Mouse (Mus musculus) myocyte (in vitro differentiated cells): ENCODE results near the gene Zbtb20. TPM values are rescaled to one million over a fixed set of nuclear protein-coding genes. Genes with fewer than 3 reads are reported as not detected.
"Not testable (repeated sequence)": the region's sequence is repeated elsewhere in the genome, so short reads cannot be mapped to it uniquely, and the experiment has no call there.

ENCODE experiments used
- H3K27me3 ChIP-seq: one replicate; pipeline ENCODE4 v1.6.1; 2011; ENCODE audit not compliant: control insufficient read depth, insufficient read depth, insufficient read length
- H3K36me3 ChIP-seq: one replicate; pipeline ENCODE4 v1.6.1; 2011; ENCODE audit not compliant: control insufficient read depth, insufficient read depth
- H3K4me2 ChIP-seq: one replicate; pipeline ENCODE4 v1.6.1; 2011; ENCODE audit warnings: low read depth, control low read depth
- H3K4me3 ChIP-seq: one replicate; pipeline ENCODE4 v1.5.1; 2011; ENCODE audit warnings: mild to moderate bottlenecking, control low read depth, moderate library complexity
- H3K79me2 ChIP-seq: one replicate; pipeline ENCODE4 v1.6.1; 2011; ENCODE audit not compliant: control insufficient read depth, insufficient read depth
- H3ac ChIP-seq: one replicate; pipeline ENCODE4 v1.6.1; 2011; ENCODE audit not compliant: control insufficient read depth, insufficient read length
- CEBPB ChIP-seq: IDR thresholded peaks from 2 replicates; pipeline ENCODE4 v1.6.1; 2011; ENCODE audit warnings: mild to moderate bottlenecking, moderate library complexity; ENCODE audit not compliant: poor library complexity, insufficient read depth, severe bottlenecking
- E2F4 ChIP-seq: IDR thresholded peaks from one replicate; pipeline ENCODE4 v1.6.1; 2011; ENCODE audit warnings: mild to moderate bottlenecking, control low read depth, moderate library complexity; ENCODE audit not compliant: insufficient read depth
- MAX ChIP-seq: IDR thresholded peaks from one replicate; pipeline ENCODE4 v1.6.1; 2011; ENCODE audit warnings: low read depth, mild to moderate bottlenecking, control low read depth
- MYOD1 ChIP-seq, 3 experiments: IDR thresholded peaks; one replicate each; pipeline ENCODE4 v1.6.1; 2011; ENCODE audit warnings: control low read depth in 2 of 3, low read depth in 2 of 3, mild to moderate bottlenecking in 2 of 3, moderate library complexity in 1 of 3; ENCODE audit not compliant: insufficient read length in 2 of 3, control insufficient read depth in 1 of 3
- MYOG ChIP-seq, 3 experiments: IDR thresholded peaks; one replicate each; pipeline ENCODE4 v1.6.1; 2011; ENCODE audit warnings: control low read depth in 2 of 3, low read depth in 2 of 3, mild to moderate bottlenecking in 2 of 3; ENCODE audit not compliant: insufficient read length in 2 of 3, control insufficient read depth in 1 of 3, insufficient read depth in 1 of 3
- POLR2A ChIP-seq: IDR thresholded peaks from one replicate; pipeline ENCODE4 v1.6.1; 2011; ENCODE audit warnings: low read depth, mild to moderate bottlenecking, control low read depth, moderate library complexity; ENCODE audit not compliant: insufficient read length
- POLR2AphosphoS2 ChIP-seq: IDR thresholded peaks from one replicate; pipeline ENCODE4 v1.6.1; 2011; ENCODE audit warnings: low read depth, control low read depth; ENCODE audit not compliant: insufficient read length
- REST ChIP-seq: IDR thresholded peaks from one replicate; pipeline ENCODE4 v1.6.1; 2011; ENCODE audit warnings: mild to moderate bottlenecking, control low read depth, moderate library complexity; ENCODE audit not compliant: insufficient read depth, insufficient read length
- SRF ChIP-seq: IDR thresholded peaks from one replicate; pipeline ENCODE4 v1.6.1; 2011; ENCODE audit warnings: low read depth; ENCODE audit not compliant: control insufficient read depth, insufficient read length
- TCF12 ChIP-seq: IDR thresholded peaks from one replicate; pipeline ENCODE4 v1.6.1; 2011; ENCODE audit warnings: mild to moderate bottlenecking, control low read depth; ENCODE audit not compliant: poor library complexity, insufficient read depth, severe bottlenecking
- TCF3 ChIP-seq: IDR thresholded peaks from one replicate; pipeline ENCODE4 v1.6.1; 2011; ENCODE audit warnings: low read depth, control low read depth; ENCODE audit not compliant: insufficient read length
- USF1 ChIP-seq: IDR thresholded peaks from one replicate; pipeline ENCODE4 v1.6.1; 2011; ENCODE audit warnings: low read depth, mild to moderate bottlenecking, control low read depth, moderate library complexity
- polyA plus RNA-seq: library from polyadenylated mRNA; unstranded; fragments of >200 nt; fragmentation: generic; extraction: Trizol; gene quantifications from one replicate; pipeline ENCODE4 v1.2.1, GENCODE M21; 2012; ENCODE audit warnings: missing spikeins

The Zbtb20 gene
- polyA plus RNA-seq, 1 experiment, result 5.0 TPM

- Histone ChIP-seq H3K27me3 (no peaks in the 10 kb centered on the region), H3K4me2 (no peak overlapping the region), H3K4me3 (no peak overlapping the region), H3K36me3 (no peaks in the 10 kb centered on the region), H3K79me2 (no peaks in the 10 kb centered on the region), H3ac (no peak overlapping the region)
- no peak for TF ChIP-seq CEBPB
- no peak for TF ChIP-seq SRF
- no peak for TF ChIP-seq TCF12
- no peak for TF ChIP-seq E2F4
- no peak for TF ChIP-seq MYOG (IDR thresholded peaks at IDR 0.05; ENCODE audit: control insufficient read depth in 1 of 3, insufficient read depth in 1 of 3, insufficient read length in 2 of 3, low read depth in 2 of 3)
- no peak for TF ChIP-seq MYOD1 (IDR thresholded peaks at IDR 0.05; ENCODE audit: control insufficient read depth in 1 of 3, insufficient read length in 2 of 3, low read depth in 2 of 3)
- no peak for TF ChIP-seq POLR2A
- TF ChIP-seq MAX, result no peak
- no peak for TF ChIP-seq USF1
- TF ChIP-seq REST, result no peak
- TF ChIP-seq POLR2AphosphoS2, result no peak
These were observed 62.5 kb downstream of the Zbtb20 start for GRCm38 (mm10) chr16:42938211-42938610.

DNA sequence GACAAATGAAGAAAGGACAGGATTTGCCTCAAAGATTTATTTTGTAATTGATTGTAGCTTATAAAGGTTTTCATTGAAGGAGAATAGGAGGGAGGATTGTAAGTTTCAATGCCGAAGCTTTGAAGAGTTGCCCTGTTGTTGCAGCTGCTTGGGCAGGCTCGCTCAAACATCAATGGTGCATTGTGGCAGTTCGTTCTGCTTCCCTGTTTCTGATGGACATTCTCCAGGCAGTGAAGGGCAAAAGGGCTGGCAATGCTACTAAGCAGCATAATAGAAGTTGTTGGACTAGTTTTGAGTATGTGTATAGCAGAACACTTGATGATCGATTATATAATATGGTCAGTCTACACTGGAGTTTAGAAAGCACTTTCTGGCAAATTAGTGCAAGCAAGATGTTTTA is 71.3 kb downstream of the Zbtb20 start:
- H3K4me3 ChIP-seq, result no peak overlapping the region
- TF ChIP-seq POLR2A (no peak), MYOD1 (IDR thresholded peaks at IDR 0.05; ENCODE audit: control insufficient read depth in 1 of 3, insufficient read length in 2 of 3, low read depth in 2 of 3) (peak in 1 of 3 experiments; percentile 40), POLR2AphosphoS2 (no peak), TCF12 (no peak)

GRCm38 (mm10) chr16:42955401-42955800 is 79.7 kb downstream of the Zbtb20 start:
- H3K36me3 ChIP-seq, H3K4me2 ChIP-seq, H3K4me3 ChIP-seq, H3K79me2 ChIP-seq, H3K27me3 ChIP-seq, H3ac ChIP-seq: not testable (repeated sequence)

More for the DNA sequence above, 71.3 kb downstream of the Zbtb20 start:
- no peaks in the 10 kb centered on the region for H3K27me3 ChIP-seq
- no peak overlapping the region for H3K4me2 ChIP-seq
- H3K36me3 ChIP-seq, result no peaks in the 10 kb centered on the region
- H3ac ChIP-seq, result no peak overlapping the region
- no peaks in the 10 kb centered on the region for H3K79me2 ChIP-seq

GRCm38 (mm10) chr16:42972872-42973271 is 97.2 kb downstream of the Zbtb20 start:
- Histone ChIP-seq H3K4me3 (no peak overlapping the region), H3K27me3 (no peaks in the 10 kb centered on the region), H3K36me3 (no peaks in the 10 kb centered on the region), H3K4me2 (no peak overlapping the region), H3ac (no peak overlapping the region), H3K79me2 (no peaks in the 10 kb centered on the region)
- TF ChIP-seq POLR2AphosphoS2, result no peak
- no peak for TF ChIP-seq TCF3
- no peak for TF ChIP-seq E2F4
- TF ChIP-seq TCF12, result no peak
- no peak for TF ChIP-seq REST
- TF ChIP-seq MYOD1 (IDR thresholded peaks at IDR 0.05; ENCODE audit: control insufficient read depth in 1 of 3, insufficient read length in 2 of 3, low read depth in 2 of 3), result no peak
- no peak for TF ChIP-seq MYOG (IDR thresholded peaks at IDR 0.05; ENCODE audit: control insufficient read depth in 1 of 3, insufficient read depth in 1 of 3, insufficient read length in 2 of 3, low read depth in 2 of 3)
- no peak for TF ChIP-seq SRF
- no peak for TF ChIP-seq MAX
- no peak for TF ChIP-seq POLR2A
- TF ChIP-seq USF1, result no peak
- no peak for TF ChIP-seq CEBPB

GRCm38 (mm10) chr16:42998896-42999295 is 123.2 kb downstream of the Zbtb20 start:
- TF ChIP-seq E2F4 (no peak), CEBPB (no peak), REST (no peak), MYOD1 (IDR thresholded peaks at IDR 0.05; ENCODE audit: control insufficient read depth in 1 of 3, insufficient read length in 2 of 3, low read depth in 2 of 3) (no peak), TCF3 (no peak), MYOG (IDR thresholded peaks at IDR 0.05; ENCODE audit: control insufficient read depth in 1 of 3, insufficient read depth in 1 of 3, insufficient read length in 2 of 3, low read depth in 2 of 3) (no peak), SRF (no peak), MAX (no peak), POLR2AphosphoS2 (no peak), POLR2A (no peak), TCF12 (no peak), USF1 (no peak)
- no peak overlapping the region for H3K4me2 ChIP-seq
- H3K4me3 ChIP-seq, result no peak overlapping the region
- no peak overlapping the region for H3ac ChIP-seq
- no peaks in the 10 kb centered on the region for H3K79me2 ChIP-seq
- no peaks in the 10 kb centered on the region for H3K27me3 ChIP-seq
- no peaks in the 10 kb centered on the region for H3K36me3 ChIP-seq
